In genomic region chr14:11716230-11716629, GRCm38 (mm10) we compare ENCODE assay signal across 25 mouse cellular contexts.
DNase-seq lines count a peak whose midpoint lies in the region; ATAC-seq lines count a peak whose summit lies in the region.
"Had no signal": no experiment of that assay in that cellular context is flagged by ENCODE, and none has a peak within 500 bp of the region (broad histone marks: within the 10 kb centered on the region; RNA-seq: fewer than 3 reads in every experiment).

No protein-coding gene starts in this region.

- no peaks in the 10 kb centered on the region for H3K36me3 ChIP-seq in midbrain, embryonic 10.5 days
- H3K36me3 ChIP-seq in midbrain, embryonic 16.5 days (ENCODE audit: control insufficient read depth, insufficient read depth, low read length) = no peaks in the 10 kb centered on the region
- H3K36me3 ChIP-seq in midbrain, embryonic 14.5 days (ENCODE audit: control insufficient read depth, insufficient read depth, low read length) = no peaks in the 10 kb centered on the region
- H3K36me3 ChIP-seq: embryonic facial prominence, embryonic 12.5 days; embryonic facial prominence, embryonic 15.5 days; forebrain, embryonic 12.5 days; hindbrain, embryonic 10.5 days; hindbrain, embryonic 13.5 days; intestine, embryonic 15.5 days had no signal

- H3K4me1 ChIP-seq in midbrain, embryonic 10.5 days = peaks cover 58% of the 10 kb centered on the region
- peaks cover 30% of the 10 kb centered on the region for H3K4me1 ChIP-seq in midbrain, embryonic 16.5 days (ENCODE audit: control insufficient read depth, insufficient read depth, low read length)
- peaks cover 26% of the 10 kb centered on the region for H3K4me1 ChIP-seq in midbrain, embryonic 14.5 days (ENCODE audit: control insufficient read depth, insufficient read depth, low read length)
- H3K4me1 ChIP-seq: embryonic facial prominence, embryonic 12.5 days; embryonic facial prominence, embryonic 15.5 days; intestine, embryonic 15.5 days had no signal

- DNase-seq in embryo, embryonic 10 days (ENCODE audit: low spot score) = peak; percentile 26
- DNase-seq in embryo, embryonic 11 days = no peak
- no peak for DNase-seq in midbrain, embryonic 10.5 days (ENCODE audit: low spot score)
- DNase-seq in midbrain, embryonic 14.5 days = peak; percentile 51
- DNase-seq in spleen, adult 18-20 months = no peak
- DNase-seq: adrenal gland, adult 8-10 months; adrenal gland, postnatal 25 days; cerebellum, adult 18-20 months; cerebellum, adult 9-10 months; cerebellum, postnatal 14 days; forebrain, postnatal 0 days; gastrocnemius, adult 2 months; gastrocnemius, postnatal 14 days; heart, adult 11 months had no signal

- H3K4me3 ChIP-seq in midbrain, embryonic 10.5 days = no peak overlapping the region
- H3K4me3 ChIP-seq in midbrain, embryonic 16.5 days (ENCODE audit: low read depth, low read length) = no peak overlapping the region
- H3K4me3 ChIP-seq in midbrain, embryonic 14.5 days (replicated peaks; ENCODE audit: low read depth, low read length) = no peak overlapping the region
- H3K4me3 ChIP-seq: embryonic facial prominence, embryonic 12.5 days; embryonic facial prominence, embryonic 15.5 days; erythroblast, embryonic 14.5 days; forebrain, embryonic 12.5 days; gastrocnemius, adult 2 months; hindbrain, embryonic 10.5 days; hindbrain, embryonic 13.5 days; intestine, embryonic 15.5 days had no signal

- WGBS in midbrain, embryonic 10.5 days = 18% methylated on average over 3 of the region's 3 CpGs
- WGBS in midbrain, embryonic 16.5 days = 14% methylated on average over 3 of the region's 3 CpGs
- WGBS in midbrain, embryonic 14.5 days = 10% methylated on average over 3 of the region's 3 CpGs

- peaks cover 5% of the 10 kb centered on the region; the same call in 1 of the 2 replicates for H3K9me3 ChIP-seq in midbrain, embryonic 10.5 days (replicated peaks)
- H3K9me3 ChIP-seq in midbrain, embryonic 16.5 days (replicated peaks; ENCODE audit: control insufficient read depth, low read length, poor library complexity, severe bottlenecking) = no peaks in the 10 kb centered on the region
- no peaks in the 10 kb centered on the region for H3K9me3 ChIP-seq in midbrain, embryonic 14.5 days (ENCODE audit: control insufficient read depth, low read length)
- H3K9me3 ChIP-seq: embryonic facial prominence, embryonic 12.5 days; embryonic facial prominence, embryonic 15.5 days; forebrain, embryonic 12.5 days; hindbrain, embryonic 10.5 days; hindbrain, embryonic 13.5 days; intestine, embryonic 15.5 days had no signal

- ATAC-seq in midbrain, embryonic 16.5 days = no peak
- no peak for ATAC-seq in midbrain, embryonic 14.5 days (ENCODE audit: low FRiP score, low TSS enrichment)
- ATAC-seq: activated CD4-positive, CD25-positive, alpha-beta regulatory T cell, adult 4 months; forebrain, postnatal 0 days; hindbrain, embryonic 16.5 days; intestine, embryonic 15.5 days had no signal

- no peak overlapping the region for H3K4me2 ChIP-seq in midbrain, embryonic 16.5 days (ENCODE audit: low read length)
- no peak overlapping the region for H3K4me2 ChIP-seq in midbrain, embryonic 14.5 days (ENCODE audit: low read length)
- H3K4me2 ChIP-seq: embryonic facial prominence, embryonic 12.5 days; embryonic facial prominence, embryonic 15.5 days; forebrain, embryonic 12.5 days; heart, embryonic 11.5 days; hindbrain, embryonic 13.5 days; intestine, embryonic 15.5 days had no signal

- peak overlapping the region; percentile 43; the same call in 1 of the 2 replicates for H3K27ac ChIP-seq in midbrain, embryonic 10.5 days (replicated peaks)
- H3K27ac ChIP-seq in midbrain, embryonic 16.5 days (ENCODE audit: low read length) = no peak overlapping the region
- no peak overlapping the region for H3K27ac ChIP-seq in midbrain, embryonic 14.5 days (replicated peaks; ENCODE audit: low read depth, low read length)
- H3K27ac ChIP-seq: embryonic facial prominence, embryonic 12.5 days; embryonic facial prominence, embryonic 15.5 days; forebrain, embryonic 12.5 days; gastrocnemius, adult 2 months; hindbrain, embryonic 10.5 days; hindbrain, embryonic 13.5 days; intestine, embryonic 15.5 days had no signal

- no peak overlapping the region for H3K9ac ChIP-seq in midbrain, embryonic 16.5 days (ENCODE audit: low read depth, low read length)
- no peak overlapping the region for H3K9ac ChIP-seq in midbrain, embryonic 14.5 days (replicated peaks; ENCODE audit: low read length)
- H3K9ac ChIP-seq: embryonic facial prominence, embryonic 12.5 days; embryonic facial prominence, embryonic 15.5 days; forebrain, embryonic 12.5 days; forebrain, postnatal 0 days; hindbrain, embryonic 13.5 days; intestine, embryonic 15.5 days had no signal

- no peaks in the 10 kb centered on the region for H3K27me3 ChIP-seq in midbrain, embryonic 10.5 days (ENCODE audit: low read depth, poor library complexity, severe bottlenecking)
- no peaks in the 10 kb centered on the region for H3K27me3 ChIP-seq in midbrain, embryonic 16.5 days (ENCODE audit: control insufficient read depth, insufficient read depth, low read depth, low read length)
- no peaks in the 10 kb centered on the region for H3K27me3 ChIP-seq in midbrain, embryonic 14.5 days (ENCODE audit: control insufficient read depth, insufficient read depth, low read length)
- H3K27me3 ChIP-seq: embryonic facial prominence, embryonic 12.5 days; embryonic facial prominence, embryonic 15.5 days; forebrain, embryonic 12.5 days; hindbrain, embryonic 13.5 days; intestine, embryonic 15.5 days had no signal

Comparison
In these comparisons a context has a peak if more than half of its experiments do, and no peak if none do; other contexts are left out.
1. DNase-seq: peak in embryo, embryonic 10 days (single experiment) and midbrain, embryonic 14.5 days (single experiment); none in embryo, embryonic 11 days (single experiment), midbrain, embryonic 10.5 days (single experiment) and spleen, adult 18-20 months (0 of 2).